Mouse (Mus musculus) G1E (cell line): ENCODE results near the gene Med21. TPM values are rescaled to one million over a fixed set of nuclear protein-coding genes. Genes with fewer than 3 reads are reported as not detected.

Experiments used
- ATAC-seq: 2 replicates; pipeline ENCODE4 v1.8.0; 2016; ENCODE audit warnings: mild to moderate bottlenecking; ENCODE audit not compliant: insufficient number of reproducible peaks, poor library complexity, low FRiP score, severe bottlenecking; ENCODE audit errors: extremely low read depth
- DNase-seq: peaks from one replicate; pipeline ENCODE4 v3.0.0; 2012; ENCODE audit warnings: low spot score
- H3K27me3 ChIP-seq: 2 replicates; pipeline ENCODE4 v1.6.1; 2012; ENCODE audit warnings: mild to moderate bottlenecking, low read length, inconsistent platforms; ENCODE audit not compliant: insufficient read depth
- H3K36me3 ChIP-seq: replicated peaks from 2 replicates; pipeline ENCODE3; 2012; ENCODE audit warnings: mild to moderate bottlenecking, inconsistent platforms
- H3K4me1 ChIP-seq: 2 replicates; pipeline ENCODE4 v1.6.1; 2012; ENCODE audit warnings: low read depth, low read length, inconsistent platforms, mixed read lengths; ENCODE audit not compliant: insufficient read depth
- H3K4me3 ChIP-seq: 2 replicates; pipeline ENCODE4 v1.5.1; 2012; ENCODE audit warnings: low read depth, mild to moderate bottlenecking, inconsistent platforms, low read length, moderate library complexity, mixed read lengths
- H3K9me3 ChIP-seq: replicated peaks from 2 replicates; pipeline ENCODE4 v1.6.1; 2012; ENCODE audit warnings: inconsistent platforms
- CTCF ChIP-seq: IDR thresholded peaks from 2 replicates; pipeline ENCODE4 v1.5.1; 2012; ENCODE audit warnings: low read depth, low read length, inconsistent platforms, mixed read lengths
- GATA1 ChIP-seq: IDR thresholded peaks from 2 replicates; pipeline ENCODE4 v1.6.1; 2012; ENCODE audit warnings: borderline replicate concordance, low read length, inconsistent platforms, mixed read lengths
- GATA2 ChIP-seq: IDR thresholded peaks from 2 replicates; pipeline ENCODE4 v1.6.1; 2012; ENCODE audit warnings: low read depth, low read length, inconsistent platforms, borderline replicate concordance
- POLR2AphosphoS5 ChIP-seq: IDR thresholded peaks from 2 replicates; pipeline ENCODE4 v1.6.1; 2012; ENCODE audit warnings: low read depth, low read length, inconsistent platforms; ENCODE audit not compliant: insufficient replicate concordance
- TAL1 ChIP-seq: conservative IDR thresholded peaks from 2 replicates; pipeline ENCODE4 v1.6.1; 2012; ENCODE audit warnings: low read depth, low read length, inconsistent platforms, mixed read lengths
- polyA plus RNA-seq: library from polyadenylated mRNA; stranded (reverse); fragments of >175 nt; gene quantifications from 2 replicates; pipeline ENCODE4 v1.2.3, GENCODE M21; 2012
- total RNA-seq, 2 experiments: library from RNA; stranded (forward) in 1 of 2; stranded (reverse) in 1 of 2; fragments of 200-1000 nt in 1 of 2; fragments of >200 nt in 1 of 2; fragmentation: Nextera tagmentation in 1 of 2; gene quantifications; 2 replicates each; pipeline ENCODE4 v1.2.3; 2014 to 2017

Med21 gene
- total and polyA plus RNA-seq, 3 experiments: 5.7 to 99.1 (median 65.7) TPM

DNA sequence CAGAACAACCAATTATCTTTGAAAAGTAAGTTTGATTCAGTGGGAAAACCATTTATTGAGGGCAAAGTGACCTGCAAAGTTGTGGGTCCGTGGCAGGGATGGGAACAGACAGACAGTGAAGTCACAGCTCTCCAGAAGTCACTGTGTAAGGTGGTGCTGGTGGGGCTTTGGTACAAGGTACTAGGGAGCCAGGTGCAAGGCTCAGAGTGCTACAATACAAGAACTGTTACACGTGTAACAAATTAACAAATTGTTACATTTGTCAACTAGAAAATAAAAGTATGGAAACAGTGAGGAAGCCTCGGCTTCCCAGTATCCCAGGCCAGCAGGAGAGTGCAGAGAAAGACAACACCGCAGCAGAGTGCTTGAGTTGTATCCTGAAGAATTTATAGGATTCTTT lies 31.3 kb downstream of the Med21 start:
- H3K4me1 ChIP-seq: no peaks in the 10 kb centered on the region
- H3K27me3 ChIP-seq: peaks cover 15% of the 10 kb centered on the region
- H3K36me3 ChIP-seq: no peaks in the 10 kb centered on the region
- DNase-seq: no peak
- ATAC-seq: no peak
- no peak for TF ChIP-seq GATA1
- TF ChIP-seq POLR2AphosphoS5: no peak
- no peak for TF ChIP-seq CTCF
- TF ChIP-seq GATA2: no peak
- no peak for TF ChIP-seq TAL1
- H3K4me3 ChIP-seq: no peak overlapping the region
- H3K9me3 ChIP-seq: peaks cover 8% of the 10 kb centered on the region

DNA sequence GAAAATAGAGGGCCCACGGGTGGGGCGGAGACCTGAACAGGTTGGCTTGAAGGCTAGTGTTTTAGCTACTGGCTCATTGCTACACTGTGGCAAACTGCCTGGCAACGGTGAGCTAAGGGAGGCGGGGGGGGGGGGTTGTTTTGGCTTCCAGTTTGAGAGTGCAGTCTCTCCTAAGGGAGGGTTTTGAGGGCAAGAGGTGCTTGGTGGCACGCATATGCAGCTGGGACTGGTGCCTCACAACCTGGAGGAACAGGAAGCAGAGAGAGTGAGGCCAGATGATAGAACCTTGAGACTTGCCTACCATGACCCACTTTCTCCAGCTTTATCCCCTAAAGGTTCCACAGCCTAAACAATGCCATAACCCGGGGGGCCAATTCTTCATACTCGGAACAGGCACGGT lies 32.1 kb downstream of the Med21 start:
- Histone ChIP-seq H3K36me3 (no peaks in the 10 kb centered on the region), H3K4me1 (no peaks in the 10 kb centered on the region), H3K4me3 (no peak overlapping the region), H3K9me3 (peaks cover 8% of the 10 kb centered on the region), H3K27me3 (peaks cover 15% of the 10 kb centered on the region)
- no peak for TF ChIP-seq GATA1
- TF ChIP-seq CTCF: no peak
- TF ChIP-seq GATA2: no peak
- no peak for TF ChIP-seq POLR2AphosphoS5
- TF ChIP-seq TAL1: no peak
- no peak for DNase-seq
- ATAC-seq: no peak

DNA sequence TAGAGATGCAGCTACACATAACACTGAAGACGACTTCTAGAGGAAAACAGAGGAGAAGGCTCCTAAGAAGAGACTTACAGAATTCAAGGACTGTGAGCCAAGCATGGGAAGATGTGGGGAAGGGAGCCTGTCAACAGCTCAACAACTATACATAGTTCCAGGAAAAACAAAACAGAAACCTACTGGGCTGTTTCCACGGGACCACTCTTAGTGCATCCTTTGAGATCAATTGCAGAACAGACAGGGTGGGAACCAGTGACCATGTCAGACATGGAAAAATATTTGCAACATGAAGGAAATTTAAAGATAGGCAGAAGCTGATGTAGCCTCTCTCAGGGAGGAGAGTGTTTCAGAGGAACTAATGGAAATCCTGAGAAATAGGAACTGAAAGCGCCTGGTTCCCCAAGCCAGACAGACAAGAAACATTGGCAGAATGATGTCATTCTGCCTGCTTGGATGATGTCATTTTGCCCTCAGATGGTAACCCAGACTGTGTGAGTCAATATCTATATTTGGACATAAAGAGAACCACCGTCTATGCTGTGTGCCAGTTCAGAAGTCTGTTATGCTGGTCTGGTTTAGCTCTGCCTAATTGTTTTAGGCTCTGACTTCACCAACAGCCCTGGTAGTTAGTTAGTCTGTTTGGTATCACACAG lies 32.7 kb downstream of the Med21 start:
- H3K4me1 ChIP-seq: no peaks in the 10 kb centered on the region
- no peaks in the 10 kb centered on the region for H3K36me3 ChIP-seq
- H3K4me3 ChIP-seq: no peak overlapping the region
- no peak for ATAC-seq
- H3K27me3 ChIP-seq: peaks cover 15% of the 10 kb centered on the region
- DNase-seq: no peak
- peaks cover 6% of the 10 kb centered on the region for H3K9me3 ChIP-seq
- TF ChIP-seq TAL1: no peak

DNA sequence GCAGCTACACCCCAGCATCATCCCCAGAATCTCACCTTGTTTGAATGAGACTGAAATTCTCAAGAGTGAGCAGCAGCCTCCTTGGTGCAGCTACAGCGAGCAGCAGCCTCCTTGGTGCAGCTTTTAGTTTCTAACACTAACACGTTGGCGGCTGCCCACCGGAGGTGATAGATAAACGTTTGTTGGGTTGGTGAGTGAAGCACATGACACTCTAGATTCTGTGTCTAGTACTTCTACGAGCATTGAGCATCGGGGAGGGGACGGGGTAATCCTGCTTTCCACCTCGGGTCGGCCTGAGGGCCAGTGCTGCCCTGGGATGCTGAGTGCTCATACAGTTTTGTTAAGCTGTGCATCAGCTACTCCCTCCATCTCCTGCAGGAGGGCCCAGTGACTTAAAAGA lies 34.6 kb downstream of the Med21 start:
- TF ChIP-seq POLR2AphosphoS5 (no peak), CTCF (no peak), TAL1 (no peak), GATA2 (no peak), GATA1 (no peak)

DNA sequence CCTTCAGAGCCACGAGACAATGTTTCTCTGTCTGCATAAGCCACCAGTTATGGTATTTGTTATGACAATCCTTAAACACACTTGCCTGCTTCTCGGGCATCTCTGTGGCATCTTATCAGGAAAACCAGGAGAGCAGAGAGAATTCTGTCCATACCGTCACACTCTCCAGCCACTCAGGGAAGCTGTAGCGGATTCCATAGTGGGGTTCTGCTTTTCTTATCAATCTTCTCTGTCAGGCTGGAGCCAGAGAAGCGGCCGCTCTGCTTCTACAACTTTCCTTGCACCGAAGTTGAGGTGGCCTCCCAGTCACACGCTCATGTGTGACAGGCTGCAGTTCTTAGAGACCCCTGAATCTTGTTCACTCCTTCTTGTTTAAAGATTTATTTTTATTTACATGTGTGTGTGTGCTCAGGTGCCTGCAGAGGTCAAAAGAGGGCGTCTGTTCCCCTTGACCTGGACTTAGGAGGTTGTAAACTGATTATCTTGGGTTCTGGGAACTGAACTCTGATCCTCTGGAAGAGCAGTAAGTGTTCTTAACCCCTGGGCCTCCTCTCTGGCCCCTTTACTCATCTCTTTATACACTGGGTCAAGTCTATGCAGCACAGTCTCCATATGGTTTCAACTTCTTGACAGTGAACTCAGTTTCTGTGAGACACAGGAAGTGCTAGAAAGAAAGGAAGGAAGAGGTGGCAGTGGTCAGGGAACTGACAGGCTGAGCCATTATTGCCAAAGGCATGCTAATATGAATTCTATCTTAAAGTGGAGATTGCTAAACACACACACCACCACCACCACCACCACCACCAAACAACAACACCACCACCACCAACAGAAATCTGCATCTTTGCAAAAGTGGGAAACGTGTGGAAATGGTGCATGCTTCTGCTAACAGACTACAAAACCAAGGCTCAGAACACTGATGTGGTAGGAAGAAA lies 36.1 kb downstream of the Med21 start:
- ATAC-seq (no peak), DNase-seq (no peak)
- peaks cover 20% of the 10 kb centered on the region for H3K27me3 ChIP-seq
- H3K4me3 ChIP-seq: no peak overlapping the region
- H3K4me1 ChIP-seq: no peaks in the 10 kb centered on the region
- H3K36me3 ChIP-seq: no peaks in the 10 kb centered on the region
- H3K9me3 ChIP-seq: no peaks in the 10 kb centered on the region
- TF ChIP-seq POLR2AphosphoS5: no peak
- TF ChIP-seq GATA2: no peak
- no peak for TF ChIP-seq CTCF
- TF ChIP-seq TAL1: no peak
- TF ChIP-seq GATA1: no peak

More for the DNA sequence above, 34.6 kb downstream of the Med21 start:
- no peak overlapping the region for H3K4me3 ChIP-seq
- DNase-seq (no peak), ATAC-seq (no peak)
- no peaks in the 10 kb centered on the region for H3K4me1 ChIP-seq
- H3K27me3 ChIP-seq: peaks cover 15% of the 10 kb centered on the region
- no peaks in the 10 kb centered on the region for H3K9me3 ChIP-seq
- no peaks in the 10 kb centered on the region for H3K36me3 ChIP-seq

DNA sequence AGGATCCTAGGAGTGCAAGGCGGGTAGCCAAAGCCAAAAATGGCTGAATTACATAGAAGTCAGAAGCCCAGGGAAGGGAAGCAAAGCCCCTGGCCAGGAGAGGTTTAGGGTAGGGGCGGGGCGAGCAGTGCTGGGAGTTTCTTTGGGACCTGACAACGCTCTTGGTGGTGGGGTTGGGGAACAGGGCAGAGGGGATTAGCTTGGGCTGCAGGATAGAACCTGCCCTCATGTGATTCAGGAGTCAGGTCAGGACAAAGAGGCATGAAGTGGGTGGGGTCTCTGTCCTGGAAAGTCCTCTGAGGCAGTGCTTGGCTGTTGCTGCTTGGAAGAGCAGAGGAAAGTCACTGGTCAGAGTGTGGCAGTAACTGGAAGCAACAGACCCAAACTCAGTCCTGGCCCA lies 41.5 kb downstream of the Med21 start:
- H3K4me1 ChIP-seq: peaks cover 29% of the 10 kb centered on the region
- no peak for ATAC-seq
- H3K9me3 ChIP-seq: no peaks in the 10 kb centered on the region
- H3K4me3 ChIP-seq: no peak overlapping the region
- TF ChIP-seq GATA1: no peak
- TF ChIP-seq TAL1: no peak
- TF ChIP-seq GATA2: no peak
- TF ChIP-seq CTCF: no peak
- TF ChIP-seq POLR2AphosphoS5: no peak
- no peaks in the 10 kb centered on the region for H3K36me3 ChIP-seq
- DNase-seq: no peak
- peaks cover 11% of the 10 kb centered on the region for H3K27me3 ChIP-seq
